Mouse (Mus musculus): ENCODE results near the gene Cacng2.

DNA sequence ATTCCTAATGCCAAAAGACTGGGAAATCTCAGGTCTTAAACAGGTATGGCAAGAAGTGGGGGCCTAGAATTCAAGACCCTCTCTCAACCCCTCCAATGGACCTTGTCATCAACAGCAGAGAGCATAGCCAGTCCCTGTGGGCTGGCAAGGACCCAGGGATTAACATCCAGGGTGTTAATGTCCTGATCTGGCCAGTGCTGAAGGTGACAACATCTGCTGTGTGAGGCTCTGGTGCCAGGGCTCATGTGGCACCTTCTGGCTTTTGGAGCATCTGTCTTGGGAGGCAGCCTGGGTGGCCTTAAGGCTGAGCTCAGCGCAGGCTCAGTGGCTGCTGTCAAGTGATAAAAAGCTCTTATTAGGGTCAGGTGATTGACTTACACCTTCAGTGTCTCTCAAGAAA lies 62.9 kb downstream of the Cacng2 start:
- TF ChIP-seq EP300 (IDR thresholded peaks at IDR 0.05) (no peak), CTCF (IDR thresholded peaks at IDR 0.05) (no peak)
